8 mouse cellular contexts compared by ENCODE assay signal in the genomic region with DNA sequence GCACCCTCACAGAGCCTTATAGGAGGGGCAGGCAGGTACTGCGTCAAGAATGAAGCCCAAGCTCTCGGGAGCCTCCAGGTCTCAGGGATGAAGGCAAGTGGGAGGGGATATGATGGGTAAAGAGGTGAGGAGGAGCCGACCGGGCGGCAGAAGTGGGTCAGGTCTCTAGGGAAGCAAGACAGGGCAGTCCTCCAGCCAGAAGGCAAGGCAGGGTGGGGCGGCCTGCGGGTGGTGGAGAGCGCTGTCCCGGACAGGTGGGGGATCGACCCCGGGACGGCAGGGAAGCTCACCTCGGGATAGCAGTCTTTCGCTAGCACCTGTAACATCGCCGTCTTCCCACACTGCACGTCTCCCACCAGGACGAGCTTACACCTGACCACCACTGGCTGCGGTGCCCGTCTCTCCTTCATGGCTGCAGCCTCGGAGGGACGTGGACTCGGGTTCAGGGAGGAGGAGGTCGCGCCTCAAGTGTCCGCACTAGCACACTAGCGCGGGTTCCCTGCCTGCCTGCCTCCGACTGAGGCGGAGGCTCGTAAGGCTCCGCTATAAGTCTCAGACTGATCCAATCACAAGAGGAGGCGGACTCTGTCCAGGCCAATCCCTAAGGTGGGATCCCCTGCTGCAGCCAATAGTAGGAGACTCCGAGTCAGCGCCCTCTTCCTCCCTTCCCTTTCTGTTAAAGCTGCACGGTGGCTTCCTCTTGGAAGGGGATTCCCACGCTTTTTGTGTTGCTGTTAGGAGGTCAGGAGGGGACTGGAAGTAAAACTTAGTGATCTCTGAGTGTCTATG. TPM values are rescaled to one million over a fixed set of nuclear protein-coding genes. Genes with fewer than 3 reads are reported as not detected.
DNase-seq lines count a peak whose midpoint lies in the region; ATAC-seq lines count a peak whose summit lies in the region.

Rnd1 (minus strand) TSS at position 522 of the 789 bp plus-strand sequence.

- under 1% methylated on average over 37 of the region's 37 CpGs for WGBS in embryonic facial prominence, embryonic 12.5 days
- under 1% methylated on average over 37 of the region's 37 CpGs for WGBS in midbrain, embryonic 11.5 days

- H3K4me1 ChIP-seq in embryonic facial prominence, embryonic 12.5 days = peaks cover 13% of the 10 kb centered on the region; the same call in 1 of the 2 replicates
- H3K4me1 ChIP-seq in midbrain, embryonic 11.5 days (ENCODE audit: control insufficient read depth, insufficient read depth, low read length) = peaks cover 41% of the 10 kb centered on the region

- no peaks in the 10 kb centered on the region for H3K9me3 ChIP-seq in embryonic facial prominence, embryonic 12.5 days
- no peaks in the 10 kb centered on the region for H3K9me3 ChIP-seq in midbrain, embryonic 11.5 days (ENCODE audit: control insufficient read depth, low read length)

- H3K9ac ChIP-seq in embryonic facial prominence, embryonic 12.5 days = peak within 1 kb of the TSS; percentile 21; the same call in 1 of the 2 replicates
- peak within 1 kb of the TSS; percentile 50 for H3K9ac ChIP-seq in midbrain, embryonic 11.5 days (ENCODE audit: low read length)

- peak within 1 kb of the TSS; percentile 69 for H3K4me2 ChIP-seq in embryonic facial prominence, embryonic 12.5 days (replicated peaks)
- H3K4me2 ChIP-seq in midbrain, embryonic 11.5 days = peak within 1 kb of the TSS; percentile 95

- H3K36me3 ChIP-seq in embryonic facial prominence, embryonic 12.5 days = no peaks in the 10 kb centered on the region
- peaks cover 2% of the 10 kb centered on the region; the same call in 1 of the 2 replicates for H3K36me3 ChIP-seq in midbrain, embryonic 11.5 days (ENCODE audit: control insufficient read depth, insufficient read depth, low read length)

- H3K4me3 ChIP-seq in embryonic facial prominence, embryonic 12.5 days = peak within 1 kb of the TSS; percentile 39
- H3K4me3 ChIP-seq in midbrain, embryonic 11.5 days (ENCODE audit: low read depth, low read length) = peak within 1 kb of the TSS; percentile 54

- intact Hi-C loops in left cerebral cortex, postnatal 4 days (cut with DNase I) = no loop called here

- H3K27ac ChIP-seq in embryonic facial prominence, embryonic 12.5 days = no peak within 1 kb of the TSS
- H3K27ac ChIP-seq in midbrain, embryonic 11.5 days (ENCODE audit: low read depth, low read length) = no peak within 1 kb of the TSS

- peak; percentile 97 for ATAC-seq in embryonic facial prominence, embryonic 12.5 days (ENCODE audit: insufficient number of reproducible peaks, insufficient read depth, low FRiP score, low TSS enrichment)
- ATAC-seq in midbrain, embryonic 11.5 days (ENCODE audit: low FRiP score) = peak; percentile 94

- peaks cover 49% of the 10 kb centered on the region for H3K27me3 ChIP-seq in embryonic facial prominence, embryonic 12.5 days
- H3K27me3 ChIP-seq in midbrain, embryonic 11.5 days (ENCODE audit: control insufficient read depth, insufficient read depth, low read length) = peaks cover 2% of the 10 kb centered on the region; the same call in 1 of the 2 replicates

- DNase-seq in 3134 (ENCODE audit: extremely low read depth, insufficient read length, low spot score) = peak; percentile 87
- DNase-seq in adrenal gland, postnatal 25 days = peak; percentile 81
- peak; percentile 100 for DNase-seq in heart, adult 11 months
- DNase-seq in kidney, adult 11 months = peak; percentile 91
- peak; percentile 84 for DNase-seq in left cerebral cortex, postnatal 4 days
- DNase-seq in midbrain, embryonic 11.5 days (ENCODE audit: low spot score, missing footprints) = peak; percentile 97
- peak; percentile 85 for DNase-seq in right cerebral cortex, postnatal 4 days

RNA-seq across cellular contexts. Expression of gene Rnd1, which starts in this region (rescaled TPM):
- 1.5 TPM in 2 replicates for total RNA-seq in adrenal gland, postnatal 25 days (2021)
- 0.57 and 0.91 TPM in 2 replicates for polyA plus RNA-seq in embryonic facial prominence, embryonic 12.5 days (2016; fragmentation: Nextera tagmentation; extraction: Ambion mirVana)
- total RNA-seq in left cerebral cortex, postnatal 4 days (2021) = 10 to 100 TPM; 46.5 to 49.7 TPM
- polyA plus RNA-seq in midbrain, embryonic 11.5 days (2014; fragmentation: Nextera tagmentation; extraction: Ambion mirVana) = 6.1 and 6.3 TPM in 2 replicates

Comparison
In these comparisons a context has a peak if more than half of its experiments do, and no peak if none do; other contexts are left out.
1. RNA of gene Rnd1 (total RNA-seq): 46.5 to 49.7 TPM in left cerebral cortex, postnatal 4 days; 1.5 TPM in adrenal gland, postnatal 25 days; every median in the first group is over 10 times any median in the second.
2. Peak in ATAC-seq, H3K4me3 ChIP-seq, H3K9ac ChIP-seq and H3K4me2 ChIP-seq in embryonic facial prominence, embryonic 12.5 days; RNA of the gene not detected or under 1 TPM.
3. Peak in every context shown above with its lines, with median percentiles within 50 percentile points of each other: DNase-seq.